Mouse (Mus musculus): Measurements from ENCODE around the gene Aicda.

DNA sequence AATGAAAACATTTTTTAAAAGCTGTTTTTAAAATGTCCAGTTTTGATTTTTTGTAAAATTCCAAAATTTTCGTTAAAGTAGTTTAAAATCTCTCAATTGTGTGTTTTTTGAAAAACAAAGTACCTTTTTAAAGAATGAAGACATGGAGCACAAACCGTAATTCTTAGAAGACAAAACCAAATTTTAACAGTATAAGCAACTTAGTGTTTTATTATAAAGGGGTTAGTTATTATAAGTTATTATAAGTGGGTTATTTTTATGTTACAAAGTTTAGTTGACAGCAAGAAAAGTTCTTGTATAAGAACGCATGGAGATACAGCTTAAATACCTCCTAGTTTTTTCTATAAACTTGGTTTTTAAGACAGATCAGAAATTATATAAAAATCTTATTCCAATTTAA is 48.0 kb downstream of the Aicda start:
- TF ChIP-seq CTCF (IDR thresholded peaks at IDR 0.05; ENCODE audit: low read depth, low read length), result no peak
- no peak for TF ChIP-seq GATA1 (IDR thresholded peaks at IDR 0.05; ENCODE audit: borderline replicate concordance, low read length)
